Mouse (Mus musculus): Measurements from ENCODE around the gene Il9r. TPM values are rescaled to one million over a fixed set of nuclear protein-coding genes. Genes with fewer than 3 reads are reported as not detected.
A peak's percentile ranks its signal among the peaks of the same experiment; 100 is the strongest.

Gene Il9r
- polyA plus RNA-seq, 2 experiments = 0.08 to 0.16 TPM

GRCm38 (mm10) chr11:32215372-32216162, 15.5 kb upstream of the Il9r start:
- Histone ChIP-seq H3K27ac (no peak overlapping the region), H3K27me3 (ENCODE audit: control insufficient read depth, insufficient read depth, low read length) (peaks cover 20% of the 10 kb centered on the region), H3K4me2 (ENCODE audit: low read depth) (no peak overlapping the region), H3K4me3 (ENCODE audit: insufficient read depth in 1 of 2, low read depth in 2 of 2, low read length in 2 of 2) (no peak overlapping the region), H3K9ac (replicated peaks) (no peak overlapping the region), H3K36me3 (replicated peaks; ENCODE audit: control insufficient read depth, insufficient read depth, low read depth) (no peaks in the 10 kb centered on the region; the same call in 1 of the 2 replicates), H3K4me1 (replicated peaks; ENCODE audit: control insufficient read depth in 2 of 2, insufficient read depth in 2 of 2, low read length in 1 of 2) (no peaks in the 10 kb centered on the region), H3K9me3 (ENCODE audit: control insufficient read depth, low read length) (no peaks in the 10 kb centered on the region)
- DNase-seq (ENCODE audit: low read depth in 3 of 3, low spot score in 3 of 3) (no peak), ATAC-seq (ENCODE audit: insufficient read depth) (no peak)
- TF ChIP-seq EP300 (IDR thresholded peaks at IDR 0.05; ENCODE audit: low read depth) (no peak), CTCF (IDR thresholded peaks at IDR 0.05; ENCODE audit: low read depth) (no peak)
- WGBS (ENCODE audit: insufficient replicate concordance) = 78% methylated on average over 18 of the region's 18 CpGs

GRCm38 (mm10) chr11:32210623-32211022, 10.5 kb upstream of the Il9r start:
- Histone ChIP-seq H3K4me2 (ENCODE audit: low read depth) (no peak overlapping the region), H3K27ac (no peak overlapping the region), H3K27me3 (ENCODE audit: control insufficient read depth, insufficient read depth, low read length) (no peaks in the 10 kb centered on the region), H3K9me3 (ENCODE audit: control insufficient read depth, low read length) (no peaks in the 10 kb centered on the region), H3K4me3 (ENCODE audit: insufficient read depth in 1 of 2, low read depth in 2 of 2, low read length in 2 of 2) (no peak overlapping the region), H3K9ac (replicated peaks) (no peak overlapping the region), H3K36me3 (replicated peaks; ENCODE audit: control insufficient read depth, insufficient read depth, low read depth) (peaks cover 15% of the 10 kb centered on the region), H3K4me1 (replicated peaks; ENCODE audit: control insufficient read depth in 2 of 2, insufficient read depth in 2 of 2, low read length in 1 of 2) (peaks cover 3 to 7% of the 10 kb centered on the region in 2 experiments)
- DNase-seq (ENCODE audit: low read depth in 3 of 3, low spot score in 3 of 3) (no peak), ATAC-seq (ENCODE audit: insufficient read depth) (no peak)
- no peak for TF ChIP-seq EP300 (IDR thresholded peaks at IDR 0.05; ENCODE audit: low read depth)
- TF ChIP-seq CTCF (IDR thresholded peaks at IDR 0.05; ENCODE audit: low read depth) = no peak
- 76% methylated on average over 9 of the region's 9 CpGs for WGBS (ENCODE audit: insufficient replicate concordance)

- TF ChIP-seq CTCF (IDR thresholded peaks at IDR 0.05; ENCODE audit: low read depth) (peak; percentile 85), EP300 (IDR thresholded peaks at IDR 0.05; ENCODE audit: low read depth) (peak; percentile 50)
- H3K9ac ChIP-seq (replicated peaks) = peak within 1 kb of the TSS; percentile 75
- peak; percentile 99 for ATAC-seq (ENCODE audit: insufficient read depth)
- H3K9me3 ChIP-seq (ENCODE audit: control insufficient read depth, low read length) = no peaks in the 10 kb centered on the region
- peak within 1 kb of the TSS; percentile 68 to 75 for H3K4me3 ChIP-seq (ENCODE audit: insufficient read depth in 1 of 2, low read depth in 2 of 2, low read length in 2 of 2)
- no peaks in the 10 kb centered on the region for H3K27me3 ChIP-seq (ENCODE audit: control insufficient read depth, insufficient read depth, low read length)
- peak; percentile 98 to 99 (median 99) for DNase-seq (ENCODE audit: low read depth in 3 of 3, low spot score in 3 of 3)
- H3K27ac ChIP-seq = peak within 1 kb of the TSS; percentile 87
- WGBS (ENCODE audit: insufficient replicate concordance) = under 1% methylated on average over 52 of the region's 52 CpGs
- H3K36me3 ChIP-seq (replicated peaks; ENCODE audit: control insufficient read depth, insufficient read depth, low read depth) = peaks cover 15% of the 10 kb centered on the region
- peaks cover 8 to 17% of the 10 kb centered on the region in 2 experiments for H3K4me1 ChIP-seq (replicated peaks; ENCODE audit: control insufficient read depth in 2 of 2, insufficient read depth in 2 of 2, low read length in 1 of 2)
- peak within 1 kb of the TSS; percentile 97 for H3K4me2 ChIP-seq (ENCODE audit: low read depth)
Observed at GRCm38 (mm10) chr11:32205058-32205873, 5.2 kb upstream of the Il9r start, which contains the start of gene Snrnp25. Gene Snrnp25, plus strand, starts transcription at chr11:32205415.

GRCm38 (mm10) chr11:32201922-32202685, 2.0 kb upstream of the Il9r start:
- H3K4me2 ChIP-seq (ENCODE audit: low read depth) = no peak overlapping the region
- no peak for TF ChIP-seq EP300 (IDR thresholded peaks at IDR 0.05; ENCODE audit: low read depth)
- no peak for TF ChIP-seq CTCF (IDR thresholded peaks at IDR 0.05; ENCODE audit: low read depth)
- H3K4me1 ChIP-seq (replicated peaks; ENCODE audit: control insufficient read depth in 2 of 2, insufficient read depth in 2 of 2, low read length in 1 of 2) = peaks cover 8 to 26% of the 10 kb centered on the region in 2 experiments
- no peak overlapping the region for H3K4me3 ChIP-seq (ENCODE audit: insufficient read depth in 1 of 2, low read depth in 2 of 2, low read length in 2 of 2)
- no peak overlapping the region for H3K27ac ChIP-seq
- no peaks in the 10 kb centered on the region for H3K9me3 ChIP-seq (ENCODE audit: control insufficient read depth, low read length)
- DNase-seq (ENCODE audit: low read depth in 3 of 3, low spot score in 3 of 3) = no peak
- no peak overlapping the region for H3K9ac ChIP-seq (replicated peaks)
- H3K27me3 ChIP-seq (ENCODE audit: control insufficient read depth, insufficient read depth, low read length) = no peaks in the 10 kb centered on the region
- no peaks in the 10 kb centered on the region; the same call in 1 of the 2 replicates for H3K36me3 ChIP-seq (replicated peaks; ENCODE audit: control insufficient read depth, insufficient read depth, low read depth)
- WGBS (ENCODE audit: insufficient replicate concordance) = 46% methylated on average over 11 of the region's 11 CpGs
- ATAC-seq (ENCODE audit: insufficient read depth) = no peak

Data from liver, embryonic 14.5 days (tissue).